Mouse (Mus musculus) gonadal fat pad, adult 2 months (tissue): ENCODE measurements around the gene Zbtb32. TPM values are rescaled to one million over a fixed set of nuclear protein-coding genes. Genes with fewer than 3 reads are reported as not detected.
A peak's percentile ranks its signal among the peaks of the same experiment; 100 is the strongest.

Experiments
- DNase-seq: peaks from one replicate; pipeline ENCODE4 v3.0.0-alpha.2; 2012; ENCODE audit warnings: low read depth
- polyA plus RNA-seq: library from polyadenylated mRNA; depleted of rRNA; stranded (reverse); fragments of >200 nt; gene quantifications from 2 replicates; pipeline ENCODE4 v1.2.3, GENCODE M21; 2012

The Zbtb32 gene
- polyA plus RNA-seq, 1 experiment: 2.1 TPM

GRCm38 (mm10) chr7:30600651-30601050 lies 1.9 kb upstream of the Zbtb32 start:
- DNase-seq: peak; percentile 45

GRCm38 (mm10) chr7:30599933-30600353 lies 1.2 kb upstream of the Zbtb32 start:
- DNase-seq: peak; percentile 68

- no peak for DNase-seq
These were observed 1.9 kb downstream of the Zbtb32 start for GRCm38 (mm10) chr7:30596811-30597210.

GRCm38 (mm10) chr7:30596093-30596492 lies 2.6 kb downstream of the Zbtb32 start:
- no peak for DNase-seq

- no peak for DNase-seq
These were observed 4.1 kb downstream of the Zbtb32 start for GRCm38 (mm10) chr7:30594510-30595024.

- DNase-seq: no peak
These were observed 4.9 kb downstream of the Zbtb32 start for GRCm38 (mm10) chr7:30593579-30594509.

GRCm38 (mm10) chr7:30592772-30593423 lies 5.8 kb downstream of the Zbtb32 start:
- no peak for DNase-seq

- no peak for DNase-seq
These were observed 7.1 kb downstream of the Zbtb32 start for GRCm38 (mm10) chr7:30591605-30591951.

- DNase-seq: no peak
These were observed 7.6 kb downstream of the Zbtb32 start for GRCm38 (mm10) chr7:30590927-30591604.

GRCm38 (mm10) chr7:30589435-30590301 lies 9.0 kb downstream of the Zbtb32 start:
- DNase-seq: peak; percentile 47

- DNase-seq: peak; percentile 92
These were observed 9.9 kb downstream of the Zbtb32 start, which contains the start of gene Kmt2b for GRCm38 (mm10) chr7:30588676-30589434. Kmt2b (minus strand) TSS chr7:30588726.

GRCm38 (mm10) chr7:30587842-30588667 lies 10.7 kb downstream of the Zbtb32 start:
- no peak for DNase-seq

- no peak for DNase-seq
These were observed 12.2 kb downstream of the Zbtb32 start for GRCm38 (mm10) chr7:30586455-30587020.

GRCm38 (mm10) chr7:30585170-30585569 lies 13.5 kb downstream of the Zbtb32 start:
- DNase-seq: no peak

- no peak for DNase-seq
These were observed 14.4 kb downstream of the Zbtb32 start for GRCm38 (mm10) chr7:30584339-30584738.

GRCm38 (mm10) chr7:30581547-30581946 lies 17.2 kb downstream of the Zbtb32 start:
- DNase-seq: no peak

GRCm38 (mm10) chr7:30579950-30580349 lies 18.8 kb downstream of the Zbtb32 start:
- no peak for DNase-seq

- no peak for DNase-seq
These were observed 25.7 kb downstream of the Zbtb32 start for GRCm38 (mm10) chr7:30572969-30573368.

GRCm38 (mm10) chr7:30572389-30572788 lies 26.3 kb downstream of the Zbtb32 start:
- DNase-seq: no peak
